Mouse (Mus musculus) adrenal gland, postnatal 36 days (tissue): Measurements from ENCODE around the gene Prss27. TPM values are rescaled to one million over a fixed set of nuclear protein-coding genes. Genes with fewer than 3 reads are reported as not detected.
"Not testable (repeated sequence)": the region's sequence is repeated elsewhere in the genome, so short reads cannot be mapped to it uniquely, and the experiment has no call there.

ENCODE experiments used
- DNase-seq, 2 experiments: peaks; one replicate each; pipeline ENCODE4 v3.0.0; 2021; ENCODE audit warnings: mixed read lengths in 1 of 2
- total RNA-seq, 2 experiments: library from RNA; stranded (reverse); gene quantifications; 2 replicates each; pipeline ENCODE4 v1.2.3; 2021

The Prss27 gene
- total RNA-seq, 2 experiments from 2014 or later, result 0.40 to 0.43 TPM

DNA sequence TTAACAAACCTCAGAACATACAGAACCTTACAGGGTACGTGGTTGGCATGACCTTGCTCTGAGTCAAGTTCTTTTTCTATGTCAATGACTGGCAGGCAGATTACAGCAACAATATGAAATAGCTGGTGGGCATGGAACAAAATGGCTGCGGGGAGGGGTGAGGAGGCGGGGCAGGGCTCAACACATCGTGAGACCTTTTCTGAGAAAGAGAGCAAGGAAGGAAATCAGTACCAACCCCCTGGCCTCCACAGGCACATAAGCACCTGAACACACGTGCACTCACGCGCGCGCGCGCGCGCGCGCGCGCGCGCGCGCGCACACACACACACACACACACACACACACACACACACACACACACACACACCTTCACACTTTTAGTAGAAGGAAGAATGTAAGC, 7.4 kb upstream of the Prss27 start:
- no peak for DNase-seq

DNA sequence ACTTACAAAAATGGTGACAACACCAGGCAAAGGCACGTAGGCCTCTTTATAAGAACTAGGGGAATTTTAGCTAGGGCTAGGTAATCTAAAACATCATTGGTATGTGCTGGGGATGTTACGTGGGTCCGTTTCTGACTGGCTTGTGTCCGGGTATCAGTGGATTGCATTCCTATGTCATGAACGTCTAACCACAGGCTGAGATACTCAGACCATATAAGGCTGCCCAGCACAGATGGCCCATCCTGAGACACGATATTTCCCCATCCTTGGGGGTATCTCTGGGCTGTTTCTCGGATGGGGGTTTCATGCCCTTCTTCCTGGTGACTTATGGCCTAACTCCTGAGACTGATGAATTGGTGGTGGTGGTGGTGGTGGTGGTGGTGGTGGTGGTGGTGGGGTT, 2.9 kb upstream of the Prss27 start:
- no peak for DNase-seq

DNA sequence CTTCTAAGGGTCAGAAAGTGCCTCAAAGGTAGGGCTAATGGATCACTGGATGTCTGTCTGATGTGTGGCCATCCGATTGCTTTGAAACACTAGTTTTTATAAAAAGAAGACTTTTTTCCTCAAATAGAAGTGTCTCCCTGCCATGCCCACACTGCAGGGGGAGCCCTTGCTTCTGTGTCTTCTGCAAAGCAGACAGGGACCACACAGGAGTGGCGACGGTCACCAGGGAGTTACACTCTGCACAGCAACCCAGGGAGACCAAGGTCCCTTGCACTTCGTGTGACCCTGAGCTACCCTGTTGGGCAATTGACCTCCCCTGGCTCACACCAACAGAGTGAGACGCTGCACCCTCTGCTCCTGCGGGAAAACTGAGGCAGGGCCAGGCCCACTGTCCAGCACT, 990 bp upstream of the Prss27 start:
- DNase-seq, result peak; percentile 37 to 52

DNA sequence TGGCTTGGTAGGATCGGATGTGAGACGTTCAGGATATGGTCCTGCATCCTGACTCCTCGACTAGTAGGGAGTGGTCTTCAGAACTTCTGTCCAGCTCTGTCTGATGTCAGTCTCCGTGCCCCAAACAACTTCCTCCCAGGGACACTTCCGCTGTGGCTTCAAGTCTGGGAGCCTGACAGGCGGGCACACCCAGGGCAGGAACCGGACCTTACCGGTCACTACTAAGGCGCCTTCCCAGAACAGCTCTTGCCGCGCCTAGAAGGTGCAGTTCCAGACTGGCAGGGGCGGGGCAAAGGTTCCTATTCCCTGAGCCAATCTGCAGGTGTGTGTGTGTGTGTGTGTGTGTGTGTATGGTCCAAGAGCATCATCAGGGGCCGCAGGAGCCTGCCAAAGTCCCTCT, 584 bp upstream of the Prss27 start:
- no peak for DNase-seq

DNA sequence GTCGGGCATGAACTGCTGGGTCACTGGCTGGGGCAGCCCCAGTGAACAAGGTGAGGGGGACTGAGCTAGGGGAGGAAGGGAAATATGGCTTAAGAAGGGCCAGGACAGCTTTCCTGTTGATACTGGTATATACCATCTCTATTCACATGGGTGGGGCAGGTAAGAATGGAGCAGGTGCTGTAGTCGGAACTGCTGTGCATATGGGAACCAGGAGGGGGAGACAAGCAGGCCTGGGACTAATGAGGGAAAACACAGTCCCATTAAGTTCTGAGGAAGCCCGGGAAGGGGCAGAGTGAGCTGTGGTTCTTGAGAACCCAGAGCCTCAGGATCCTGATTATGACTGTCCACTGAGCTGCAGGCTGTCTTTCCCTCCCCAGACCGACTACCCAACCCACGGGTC, 6.5 kb downstream of the Prss27 start:
- no peak for DNase-seq

DNA sequence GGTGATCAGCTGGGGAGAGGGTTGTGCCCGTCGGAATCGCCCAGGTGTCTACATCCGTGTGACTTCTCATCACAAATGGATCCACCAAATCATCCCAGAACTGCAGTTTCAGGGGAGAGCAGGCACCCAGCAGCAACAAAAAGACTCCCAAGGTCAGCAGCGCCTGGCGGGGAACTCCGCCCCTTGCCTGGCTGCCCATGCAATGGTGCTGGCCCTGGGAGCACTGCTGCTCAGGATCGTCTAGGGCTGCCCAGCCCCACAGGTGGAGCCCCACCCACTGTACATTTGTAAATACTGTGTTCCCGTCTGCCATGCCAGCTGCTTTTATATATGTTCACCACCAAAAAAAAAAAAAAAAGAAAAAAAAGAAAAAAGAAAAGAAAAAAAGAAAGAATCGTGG, 7.7 kb downstream of the Prss27 start:
- peak; percentile 45 to 64 for DNase-seq

DNA sequence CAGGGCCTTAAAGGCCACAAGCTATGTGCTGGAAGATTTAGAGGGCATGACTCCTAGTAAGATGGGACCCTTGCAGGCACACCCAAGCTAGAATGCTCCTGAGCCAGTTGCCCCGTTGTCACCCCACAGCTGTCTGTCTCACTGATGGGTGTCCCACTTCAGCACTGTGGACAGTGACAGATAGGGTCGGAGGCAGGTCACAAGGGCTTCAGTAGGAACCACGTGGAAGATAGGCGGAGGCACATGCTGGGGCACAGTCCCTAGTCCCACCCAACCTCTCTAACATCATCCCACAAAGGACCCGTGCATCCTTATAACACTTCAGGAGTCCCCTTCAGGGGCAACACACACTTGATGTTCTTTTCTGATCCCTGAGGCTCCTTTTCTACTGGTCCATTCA, 8.1 kb downstream of the Prss27 start:
- no peak for DNase-seq

DNA sequence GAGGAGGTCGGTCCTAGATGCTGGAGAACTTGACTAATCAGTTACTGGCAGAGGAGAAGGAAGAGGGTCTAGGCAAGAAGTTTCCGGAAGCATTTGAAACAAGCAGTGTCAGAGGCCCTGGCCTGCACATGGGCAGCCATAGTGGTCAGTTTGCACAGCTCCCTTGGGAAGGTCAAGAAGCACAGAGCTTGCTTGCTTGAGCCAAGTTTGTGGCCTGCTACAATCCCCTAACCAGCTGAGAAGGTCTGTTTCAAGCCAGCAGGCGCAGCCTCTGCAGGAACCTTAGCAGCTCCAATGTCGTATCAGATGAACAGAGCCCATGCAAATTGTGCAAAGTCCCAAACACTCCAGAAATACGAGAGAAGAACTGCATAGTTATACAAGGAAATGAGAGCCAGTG, 10.1 kb downstream of the Prss27 start:
- no peak for DNase-seq

DNA sequence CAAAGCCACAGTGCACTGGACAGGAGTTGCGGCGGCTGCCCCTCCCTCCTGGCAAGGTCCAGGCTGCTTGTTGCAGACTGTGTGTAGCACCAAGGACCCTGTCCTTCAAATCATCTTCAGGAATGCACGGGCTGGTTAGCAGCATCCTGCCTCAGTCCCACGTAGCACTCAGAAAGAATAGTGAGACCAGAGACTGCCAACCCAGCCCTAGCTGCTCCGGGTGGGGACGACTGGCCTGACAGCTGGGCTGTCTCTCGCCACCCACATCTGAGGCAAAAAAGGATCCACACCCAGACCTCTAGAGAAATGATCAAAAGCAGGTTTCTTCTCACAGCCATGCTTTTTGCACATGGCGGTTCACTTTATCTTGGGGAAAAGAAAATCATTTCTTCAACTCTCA, 11.1 kb downstream of the Prss27 start:
- no peak for DNase-seq

DNA sequence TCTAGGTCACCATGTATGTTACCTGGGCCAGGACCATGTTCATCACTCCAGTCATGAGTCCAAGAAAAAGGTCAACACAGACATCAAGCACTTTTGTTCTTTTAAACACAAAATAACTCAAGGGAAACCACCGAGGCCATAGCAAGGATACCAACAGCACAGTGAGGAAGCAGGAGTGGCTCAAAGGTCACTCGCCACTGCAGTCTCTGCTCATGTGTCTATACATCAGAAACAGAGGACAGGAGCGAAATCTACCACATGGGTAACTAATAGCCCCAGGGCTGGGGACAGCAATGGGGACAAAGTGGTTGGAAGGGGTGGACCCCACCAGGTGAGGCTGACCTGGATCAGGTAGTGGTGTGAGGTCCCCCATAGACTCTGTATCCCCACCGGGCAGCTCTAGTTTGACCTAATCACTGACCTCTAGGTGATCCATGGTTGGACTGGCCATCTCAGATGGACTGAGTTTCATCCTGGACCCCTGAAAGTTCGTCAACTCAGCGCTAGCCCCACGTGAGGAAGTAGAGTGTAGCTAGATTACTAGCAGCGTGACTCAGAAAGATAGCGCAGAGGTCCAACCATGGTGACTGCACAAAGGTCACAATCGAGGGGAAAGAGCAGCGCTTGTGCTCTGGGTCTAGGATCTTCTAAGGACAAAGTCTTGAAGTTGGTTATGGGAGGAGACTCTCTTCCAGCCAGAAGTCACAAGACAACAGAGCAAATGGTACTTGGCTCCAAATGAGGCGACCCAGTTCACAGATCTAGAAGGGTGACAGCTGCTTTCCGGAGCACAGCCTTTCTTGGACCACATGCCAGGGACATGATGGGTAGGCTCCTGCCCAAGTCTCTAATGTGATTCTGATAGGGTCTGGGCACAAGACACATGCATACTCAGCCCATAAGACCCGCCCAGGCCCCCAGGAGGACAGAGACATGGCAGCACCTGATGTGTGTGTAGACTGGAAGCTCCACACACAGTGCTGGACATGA, 19.0 kb downstream of the Prss27 start:
- DNase-seq, result no peak

DNA sequence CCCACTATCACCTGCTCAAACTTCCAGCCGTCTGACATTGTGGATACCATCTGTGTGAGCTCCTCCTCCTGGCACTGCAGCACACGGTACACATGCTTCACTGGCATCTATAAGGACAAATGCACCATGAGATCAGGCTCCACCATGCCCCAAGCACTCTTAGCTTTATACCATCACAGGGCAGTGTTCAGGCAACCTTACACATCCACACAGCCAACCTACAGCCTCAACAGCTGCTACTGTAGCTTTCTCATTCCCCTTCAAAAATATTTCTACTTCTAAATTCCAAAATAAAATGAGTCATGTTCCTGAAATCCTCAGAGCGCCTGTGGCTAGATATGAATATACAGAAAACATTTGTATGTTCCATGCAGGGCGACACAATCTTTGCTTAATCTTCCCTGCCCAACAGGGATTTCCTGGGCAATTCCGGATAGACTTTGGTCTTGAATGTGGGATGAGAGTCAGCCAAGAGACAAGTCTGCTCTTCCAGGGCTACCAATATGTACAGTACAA, 19.8 kb downstream of the Prss27 start:
- no peak for DNase-seq

DNA sequence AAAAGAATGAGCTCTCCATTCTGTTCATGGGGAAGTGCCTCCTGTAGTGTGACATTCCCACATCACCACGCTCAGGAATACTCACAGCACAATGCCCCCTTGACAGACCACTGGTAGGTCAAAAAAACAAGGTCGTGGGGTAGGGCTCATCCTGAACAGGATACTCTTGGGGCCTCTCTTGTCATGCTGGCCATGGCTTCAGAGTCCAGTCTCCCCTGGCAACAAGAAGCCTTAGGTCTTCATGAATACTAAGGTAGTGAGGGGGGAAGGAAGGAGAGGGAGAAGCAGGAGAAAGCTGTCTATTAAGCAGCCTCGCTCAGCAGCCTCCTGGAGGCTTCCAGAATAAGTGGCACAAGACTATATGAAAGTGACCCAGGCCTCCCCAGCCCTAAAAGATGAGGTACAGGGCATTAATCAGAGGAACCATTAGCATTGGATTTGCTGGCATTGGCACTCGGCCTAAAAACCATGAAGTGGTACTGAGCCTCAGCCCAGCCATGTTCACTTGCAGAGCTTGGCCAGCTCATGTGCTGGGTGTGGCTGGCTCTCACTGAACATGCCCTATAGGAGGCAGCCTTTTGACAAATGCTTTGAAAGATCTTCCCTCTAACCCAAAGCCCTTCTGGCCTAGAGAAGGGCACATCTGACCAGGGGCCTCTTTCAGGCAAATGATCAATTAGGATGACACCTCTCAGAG, 24.7 kb downstream of the Prss27 start:
- DNase-seq, result no peak

DNA sequence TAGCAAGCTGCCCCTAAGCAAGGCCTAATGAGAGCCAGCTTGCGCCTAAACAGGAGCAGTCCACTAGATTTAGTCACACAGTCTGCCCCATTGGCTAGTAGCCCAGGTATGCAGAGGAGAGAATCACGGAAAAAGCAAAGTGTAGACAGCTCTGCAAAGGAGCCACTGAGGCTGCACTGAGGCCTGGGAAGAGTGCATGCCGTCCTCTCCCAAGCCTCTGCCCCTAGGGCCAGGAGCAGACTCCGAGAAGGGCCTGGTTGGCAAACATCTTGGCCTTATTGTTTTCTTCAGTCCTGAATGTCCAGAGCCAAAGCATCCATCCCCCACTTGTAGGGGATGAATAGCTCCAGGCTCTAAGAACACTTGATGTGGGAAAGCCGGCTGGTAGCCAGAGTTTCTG, 30.3 kb downstream of the Prss27 start:
- no peak for DNase-seq

DNA sequence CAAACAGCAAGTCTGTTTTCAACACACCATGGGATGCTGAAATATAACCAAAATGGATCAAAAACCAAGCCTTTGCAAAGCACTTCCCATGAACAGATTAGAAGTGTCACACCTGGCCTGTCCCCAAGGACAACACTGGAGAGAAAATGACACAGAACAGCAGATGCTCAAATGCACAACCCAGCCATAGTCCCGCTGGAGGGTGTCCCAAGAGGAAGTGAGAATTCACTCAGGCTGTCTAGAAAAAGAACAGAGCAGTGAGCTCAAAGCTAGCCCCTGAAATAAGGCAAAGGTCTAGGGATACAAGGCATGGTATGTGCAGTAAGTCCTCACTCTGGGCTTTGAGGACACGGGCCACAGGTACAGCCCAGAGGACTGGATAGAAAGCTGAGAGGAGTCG, 31.6 kb downstream of the Prss27 start:
- no peak for DNase-seq

DNA sequence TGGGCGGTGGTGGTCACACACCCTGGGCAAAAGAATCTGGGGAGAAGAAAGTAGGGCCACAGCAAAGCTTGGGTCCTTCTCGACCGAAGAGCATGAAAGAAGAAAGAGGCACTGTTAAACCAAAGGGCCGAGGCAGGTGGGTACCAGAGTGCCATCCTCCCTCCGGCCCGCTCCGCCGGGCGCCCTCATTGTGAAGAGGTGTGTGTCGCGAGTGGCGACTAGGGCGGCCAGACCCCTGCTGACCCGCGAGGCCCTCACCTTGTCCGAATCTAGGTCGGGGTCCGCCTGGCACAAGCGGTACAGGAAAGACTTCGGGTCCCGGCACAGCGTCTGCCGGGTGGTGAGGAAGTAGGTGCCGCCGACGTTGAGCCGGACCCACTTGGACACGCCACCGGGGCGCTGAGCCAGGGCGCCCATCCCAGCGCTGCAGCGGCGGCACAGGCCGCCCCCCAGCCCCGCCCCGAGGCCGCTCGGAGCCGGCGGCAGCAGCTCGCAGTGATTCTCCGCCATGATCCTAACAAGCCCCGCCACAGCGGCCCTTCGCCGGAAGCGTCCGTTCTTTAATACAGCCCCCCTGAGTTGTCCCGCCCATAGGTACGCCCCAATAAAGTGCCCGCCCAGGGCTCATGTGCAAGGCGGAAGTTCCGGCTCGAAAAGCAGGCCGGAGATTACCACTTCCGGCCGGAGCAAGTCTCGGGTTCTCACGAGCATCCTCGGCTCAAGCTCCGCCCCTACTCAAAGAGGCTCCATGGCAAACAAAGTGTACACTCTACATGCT, 35.2 kb downstream of the Prss27 start, which contains the start of gene Kctd5:
Gene Kctd5 (minus strand): TSS at position 567 of the 778 bp plus-strand sequence.
- DNase-seq, result peak; percentile 94

DNA sequence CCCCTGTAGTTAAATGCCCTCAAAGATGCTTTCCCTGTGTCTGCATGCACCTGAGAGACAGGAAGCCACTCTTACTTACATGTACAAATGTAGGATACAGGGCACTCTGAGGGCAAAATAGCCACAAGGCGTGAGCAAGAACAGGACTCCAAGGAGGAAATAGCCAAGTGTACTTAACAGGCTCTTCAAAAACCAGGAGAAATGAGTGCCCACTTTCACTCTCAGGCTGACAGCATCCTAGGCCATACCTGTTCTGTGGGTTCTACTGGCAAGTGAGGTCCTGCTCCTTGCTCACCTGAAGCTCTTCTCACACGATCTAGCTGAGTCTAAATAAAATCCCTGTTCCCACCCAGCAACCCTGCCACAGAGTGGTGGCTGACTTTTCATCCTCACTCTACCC, 39.2 kb downstream of the Prss27 start:
- DNase-seq, result no peak

DNA sequence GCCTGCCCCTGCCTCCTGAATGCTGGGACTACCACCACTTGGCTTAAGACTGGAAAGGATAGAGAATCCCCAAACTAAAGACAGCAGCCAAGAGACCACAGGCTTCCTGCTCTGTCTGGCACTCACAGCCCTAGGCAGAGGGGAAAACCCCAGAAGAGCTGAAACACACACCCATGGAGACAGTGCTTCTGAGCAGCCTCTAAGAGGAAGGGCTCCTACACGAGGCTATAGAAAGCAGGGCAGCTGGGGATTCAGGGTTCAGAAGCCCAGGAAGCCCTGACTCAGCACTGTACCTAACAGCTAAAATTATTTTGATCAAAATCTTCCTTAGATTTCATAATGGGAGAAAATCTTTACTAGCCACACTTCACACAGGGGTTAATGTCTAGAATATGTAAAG, 46.6 kb downstream of the Prss27 start:
- no peak for DNase-seq

DNA sequence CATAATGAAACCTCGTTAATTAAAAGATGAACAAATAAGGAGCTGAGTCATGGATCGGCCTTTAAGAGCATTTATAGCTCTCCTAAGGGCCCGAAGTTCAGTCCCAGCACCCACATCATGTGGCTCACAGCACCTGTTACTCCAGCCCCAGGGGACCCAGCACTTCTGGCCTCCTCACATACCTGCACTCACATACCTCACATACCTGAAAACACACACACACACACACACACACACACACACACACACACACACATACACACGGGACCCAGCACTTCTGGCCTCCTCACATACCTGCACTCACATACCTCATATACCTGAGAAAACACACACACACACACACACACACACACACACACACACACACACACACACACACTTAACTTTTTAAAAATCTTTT, 48.5 kb downstream of the Prss27 start:
- not testable (repeated sequence) for DNase-seq

DNA sequence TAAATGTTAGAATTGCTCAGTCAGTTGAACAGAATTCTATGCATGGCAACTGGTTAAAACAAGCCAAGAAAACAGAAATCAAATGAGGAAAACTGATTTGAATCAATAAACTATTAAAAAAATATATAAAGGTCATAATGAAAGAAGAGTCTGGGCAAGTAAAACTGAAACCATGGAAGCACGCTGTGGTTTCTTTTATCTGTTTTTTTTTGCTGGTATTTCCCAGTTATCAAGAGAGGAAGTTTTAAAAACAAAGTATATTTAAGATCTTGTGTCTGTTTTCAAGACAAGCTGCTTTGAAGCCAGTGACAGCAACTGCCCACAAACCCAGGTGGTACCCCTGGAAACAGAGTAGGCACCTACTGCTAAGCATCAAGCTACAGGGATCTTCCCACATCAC, 52.6 kb downstream of the Prss27 start:
- no peak for DNase-seq
